Comparison of ENCODE assay signal across 37 mouse cellular contexts in the genomic region with DNA sequence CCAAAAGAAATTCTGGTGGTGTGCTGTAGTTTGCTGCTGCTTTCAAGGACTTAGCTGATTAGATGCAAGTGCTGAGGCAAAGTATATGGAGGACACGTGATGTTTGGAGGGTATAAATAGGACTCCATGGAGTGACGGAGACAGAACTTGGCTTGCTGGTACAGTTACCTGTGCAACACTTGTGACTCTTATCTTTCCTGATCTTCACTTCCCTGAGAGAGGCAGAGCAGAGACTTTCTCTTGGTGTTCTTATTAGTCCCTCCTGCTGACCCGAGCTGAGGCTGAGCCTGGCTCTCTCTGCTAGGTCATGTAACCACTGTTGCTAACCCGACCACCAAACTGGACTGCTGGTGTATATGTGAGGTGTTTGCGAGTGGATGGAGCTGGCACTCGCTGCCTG. TPM values are rescaled to one million over a fixed set of nuclear protein-coding genes. Genes with fewer than 3 reads are reported as not detected.
"Had no signal": no experiment of that assay in that cellular context is flagged by ENCODE, and none has a peak within 500 bp of the region (broad histone marks: within the 10 kb centered on the region; RNA-seq: fewer than 3 reads in every experiment).

No protein-coding gene starts in this region.

- H3K9me3 ChIP-seq: hindbrain, embryonic 10.5 days; hindbrain, embryonic 12.5 days; intestine, embryonic 15.5 days; limb, embryonic 10.5 days; limb, embryonic 12.5 days; liver, embryonic 12.5 days had no signal

- H3K27ac ChIP-seq: gastrocnemius, adult 2 months; hindbrain, embryonic 10.5 days; hindbrain, embryonic 12.5 days; hindbrain, embryonic 14.5 days; intestine, embryonic 15.5 days; layer of hippocampus, adult 2 months; left cerebral cortex, adult 2 months; limb, embryonic 10.5 days; limb, embryonic 12.5 days; liver, embryonic 12.5 days; liver, embryonic 14.5 days had no signal

- H3K4me3 ChIP-seq: gastrocnemius, adult 2 months; hindbrain, embryonic 10.5 days; hindbrain, embryonic 12.5 days; intestine, embryonic 15.5 days; layer of hippocampus, adult 2 months; left cerebral cortex, adult 2 months; limb, embryonic 10.5 days; limb, embryonic 12.5 days; liver, embryonic 12.5 days had no signal

- H3K9ac ChIP-seq: hindbrain, embryonic 12.5 days; hindbrain, embryonic 14.5 days; intestine, embryonic 15.5 days; limb, embryonic 12.5 days; liver, embryonic 12.5 days; liver, embryonic 14.5 days had no signal

- H3K4me2 ChIP-seq: heart, embryonic 11.5 days; hindbrain, embryonic 12.5 days; hindbrain, embryonic 14.5 days; intestine, embryonic 15.5 days; limb, embryonic 12.5 days; liver, embryonic 12.5 days had no signal

- H3K36me3 ChIP-seq: hindbrain, embryonic 10.5 days; hindbrain, embryonic 12.5 days; intestine, embryonic 15.5 days; limb, embryonic 10.5 days; limb, embryonic 12.5 days had no signal

- DNase-seq: gastrocnemius, adult 2 months; gastrocnemius, postnatal 10 days; gastrocnemius, postnatal 25 days; heart, postnatal 10 days; heart, postnatal 4 days; kidney, adult 18-20 months; kidney, adult 8-10 months; kidney, postnatal 10 days; kidney, postnatal 25 days; kidney, postnatal 4 days had no signal

- H3K27me3 ChIP-seq: hindbrain, embryonic 12.5 days; intestine, embryonic 15.5 days; limb, embryonic 12.5 days; liver, embryonic 12.5 days had no signal

- ATAC-seq: hindbrain, embryonic 16.5 days; intestine, embryonic 15.5 days; intestine, postnatal 0 days; liver, embryonic 12.5 days had no signal

- H3K4me1 ChIP-seq: hindbrain, embryonic 12.5 days; intestine, embryonic 15.5 days; limb, embryonic 12.5 days had no signal

RNA-seq across cellular contexts. Expression of a gene that starts 12.5 kb away (rescaled TPM):
- total RNA-seq: gastrocnemius, adult 2 months; gastrocnemius, postnatal 10 days; gastrocnemius, postnatal 25 days; gastrocnemius, postnatal 4 days; granulocyte monocyte progenitor cell, adult 5-6 weeks; heart, adult 8-10 months; heart, postnatal 10 days; heart, postnatal 4 days; layer of hippocampus, adult 2 months; layer of hippocampus, postnatal 10 days; layer of hippocampus, postnatal 25 days; left cerebral cortex, adult 2 months; left cerebral cortex, postnatal 14 days; left cerebral cortex, postnatal 36 days; liver, adult 2 months had no signal
- polyA plus RNA-seq: frontal cortex, adult 2 months; heart, embryonic 11.5 days; heart, embryonic 16.5 days; hindbrain, embryonic 10.5 days; hindbrain, embryonic 12.5 days; hindbrain, embryonic 14.5 days; hindbrain, embryonic 16.5 days; inflammation-experienced regulatory T-cells, adult 6 months; intestine, embryonic 15.5 days; intestine, postnatal 0 days; kidney, embryonic 14.5 days; kidney, embryonic 16.5 days; limb, embryonic 10.5 days; limb, embryonic 12.5 days; limb, embryonic 14.5 days; liver, adult 2 months; liver, embryonic 12.5 days; liver, embryonic 14.5 days had no signal

RNA-seq across cellular contexts. Expression of a gene that starts 41.9 kb away (rescaled TPM):
- total RNA-seq: gastrocnemius, adult 2 months; gastrocnemius, postnatal 10 days; gastrocnemius, postnatal 25 days; gastrocnemius, postnatal 4 days; granulocyte monocyte progenitor cell, adult 5-6 weeks; heart, adult 8-10 months; heart, postnatal 10 days; heart, postnatal 4 days; layer of hippocampus, adult 2 months; layer of hippocampus, postnatal 10 days; layer of hippocampus, postnatal 25 days; left cerebral cortex, adult 2 months; left cerebral cortex, postnatal 14 days; left cerebral cortex, postnatal 36 days; liver, adult 2 months had no signal
- polyA plus RNA-seq: frontal cortex, adult 2 months; heart, embryonic 11.5 days; heart, embryonic 16.5 days; hindbrain, embryonic 10.5 days; hindbrain, embryonic 12.5 days; hindbrain, embryonic 14.5 days; hindbrain, embryonic 16.5 days; inflammation-experienced regulatory T-cells, adult 6 months; intestine, embryonic 15.5 days; intestine, postnatal 0 days; kidney, embryonic 14.5 days; kidney, embryonic 16.5 days; limb, embryonic 10.5 days; limb, embryonic 12.5 days; limb, embryonic 14.5 days; liver, adult 2 months; liver, embryonic 12.5 days; liver, embryonic 14.5 days had no signal
